Mouse (Mus musculus): ENCODE measurements around the gene Ecm1.

- TF ChIP-seq CTCF (IDR thresholded peaks at IDR 0.05; ENCODE audit: extremely low read depth, insufficient read length, insufficient replicate concordance, low read depth, low read length) (no peak), POLR2A (IDR thresholded peaks at IDR 0.05; ENCODE audit: low read depth, low read length) (no peak)
These were observed 43.0 kb downstream of the Ecm1 start for GRCm38 (mm10) chr3:95696360-95696759.
